Mouse (Mus musculus) kidney, adult 2 months (tissue): Measurements from ENCODE around the gene Btnl6. TPM values are rescaled to one million over a fixed set of nuclear protein-coding genes. Genes with fewer than 3 reads are reported as not detected.

Experiments
- DNase-seq: peaks from one replicate; pipeline ENCODE4 v3.0.0; 2021
- H3K27ac ChIP-seq: fragments of 200-500 bp; 2 replicates; pipeline ENCODE4 v1.5.1; 2012; ENCODE audit warnings: low read depth, low read length, control low read depth, inconsistent platforms; ENCODE audit not compliant: insufficient read depth
- H3K27me3 ChIP-seq: fragments of 200-500 bp; replicated peaks from 2 replicates; pipeline ENCODE4 v1.6.1; 2012; ENCODE audit warnings: mild to moderate bottlenecking, moderate library complexity, low read length, inconsistent platforms; ENCODE audit not compliant: control insufficient read depth, insufficient read depth
- H3K36me3 ChIP-seq: fragments of 200-500 bp; 2 replicates; pipeline ENCODE4 v1.6.1; 2012; ENCODE audit warnings: mild to moderate bottlenecking, moderate library complexity, low read length, inconsistent platforms; ENCODE audit not compliant: control insufficient read depth, insufficient read depth
- H3K4me1 ChIP-seq: fragments of 200-500 bp; 2 replicates; pipeline ENCODE4 v1.6.1; 2011; ENCODE audit warnings: low read length; ENCODE audit not compliant: control insufficient read depth, insufficient read depth
- H3K4me3 ChIP-seq: fragments of 200-500 bp; 2 replicates; pipeline ENCODE4 v1.5.1; 2011; ENCODE audit warnings: mild to moderate bottlenecking, low read depth, low read length, control low read depth; ENCODE audit not compliant: insufficient read depth
- CTCF ChIP-seq: fragments of 200-500 bp; conservative IDR thresholded peaks from 2 replicates; pipeline ENCODE4 v1.5.1; 2011; ENCODE audit warnings: low read depth, mild to moderate bottlenecking, control low read depth, low read length, moderate library complexity, mixed read lengths; ENCODE audit not compliant: insufficient read depth, insufficient read length
- POLR2A ChIP-seq: fragments of 200-500 bp; IDR thresholded peaks from one replicate; pipeline ENCODE4 v1.6.1; 2011; ENCODE audit warnings: low read depth, low read length, control low read depth
- WGBS: fragments of 180-500 bp; shearing (Covaris S2); methylation state at CpG from one replicate; pipeline ENCODE4 v1.1.7; 2018; 5-methylcytosine and 5-hydroxymethylcytosine counted together
- polyA plus RNA-seq: library from polyadenylated mRNA; depleted of rRNA; stranded (reverse); fragments of >200 nt; gene quantifications from 2 replicates; pipeline ENCODE4 v1.2.3, GENCODE M21; 2012

Btnl6 gene
- polyA plus RNA-seq, 1 experiment, result not detected

- Histone ChIP-seq H3K27ac (peak overlapping the region; percentile 62; the same call in 1 of the 2 replicates), H3K27me3 (no peaks in the 10 kb centered on the region), H3K36me3 (no peaks in the 10 kb centered on the region), H3K4me1 (no peaks in the 10 kb centered on the region), H3K4me3 (no peak overlapping the region)
- TF ChIP-seq CTCF (no peak), POLR2A (no peak)
- no peak for DNase-seq
- WGBS, result 77% methylated on average over 7 of the region's 7 CpGs
Measured at GRCm38 (mm10) chr17:34559116-34559515, 42.0 kb upstream of the Btnl6 start.

GRCm38 (mm10) chr17:34557411-34557810 lies 40.3 kb upstream of the Btnl6 start:
- TF ChIP-seq CTCF (no peak), POLR2A (no peak)
- peak; percentile 14 for DNase-seq
- peak overlapping the region; percentile 21; the same call in 1 of the 2 replicates for H3K27ac ChIP-seq
- no peaks in the 10 kb centered on the region for H3K27me3 ChIP-seq
- no peaks in the 10 kb centered on the region for H3K36me3 ChIP-seq
- H3K4me3 ChIP-seq, result no peak overlapping the region
- 45% methylated on average over 11 of the region's 11 CpGs for WGBS
- no peaks in the 10 kb centered on the region for H3K4me1 ChIP-seq

GRCm38 (mm10) chr17:34556406-34556805 lies 39.3 kb upstream of the Btnl6 start:
- Histone ChIP-seq H3K27ac (no peak overlapping the region), H3K4me1 (no peaks in the 10 kb centered on the region), H3K27me3 (no peaks in the 10 kb centered on the region), H3K36me3 (no peaks in the 10 kb centered on the region), H3K4me3 (no peak overlapping the region)
- no peak for DNase-seq
- WGBS, result 85% methylated on average over 8 of the region's 8 CpGs
- TF ChIP-seq POLR2A (no peak), CTCF (no peak)

GRCm38 (mm10) chr17:34555483-34555882 lies 38.3 kb upstream of the Btnl6 start:
- peak; percentile 83 for DNase-seq
- no peaks in the 10 kb centered on the region for H3K36me3 ChIP-seq

GRCm38 (mm10) chr17:34549843-34550242 lies 32.7 kb upstream of the Btnl6 start:
- DNase-seq, result no peak

More at GRCm38 (mm10) chr17:34555483-34555882, 38.3 kb upstream of the Btnl6 start:
- TF ChIP-seq CTCF (peak; percentile 91), POLR2A (no peak)
- WGBS, result 20% methylated on average over 5 of the region's 5 CpGs
- Histone ChIP-seq H3K27ac (no peak overlapping the region), H3K4me1 (no peaks in the 10 kb centered on the region), H3K4me3 (no peak overlapping the region), H3K27me3 (no peaks in the 10 kb centered on the region)

GRCm38 (mm10) chr17:34549156-34549555 lies 32.0 kb upstream of the Btnl6 start:
- no peak for TF ChIP-seq CTCF
- TF ChIP-seq POLR2A, result no peak
- DNase-seq, result no peak
- no peaks in the 10 kb centered on the region for H3K4me1 ChIP-seq
- no peaks in the 10 kb centered on the region for H3K36me3 ChIP-seq
- WGBS, result 79% methylated on average over 3 of the region's 3 CpGs
- no peaks in the 10 kb centered on the region for H3K27me3 ChIP-seq
- no peak overlapping the region for H3K27ac ChIP-seq
- no peak overlapping the region for H3K4me3 ChIP-seq

More at GRCm38 (mm10) chr17:34549843-34550242, 32.7 kb upstream of the Btnl6 start:
- H3K4me1 ChIP-seq, result no peaks in the 10 kb centered on the region
- H3K27me3 ChIP-seq, result no peaks in the 10 kb centered on the region
- H3K27ac ChIP-seq, result no peak overlapping the region
- WGBS, result 68% methylated on average over 2 of the region's 2 CpGs
- no peak overlapping the region for H3K4me3 ChIP-seq
- H3K36me3 ChIP-seq, result no peaks in the 10 kb centered on the region
- TF ChIP-seq CTCF (no peak), POLR2A (no peak)

GRCm38 (mm10) chr17:34547601-34548000 lies 30.4 kb upstream of the Btnl6 start:
- H3K4me3 ChIP-seq, result no peak overlapping the region
- H3K27ac ChIP-seq, result no peak overlapping the region

More at GRCm38 (mm10) chr17:34547601-34548000, 30.4 kb upstream of the Btnl6 start:
- no peak for DNase-seq
- Histone ChIP-seq H3K27me3 (no peaks in the 10 kb centered on the region), H3K4me1 (no peaks in the 10 kb centered on the region), H3K36me3 (no peaks in the 10 kb centered on the region)
- TF ChIP-seq POLR2A, result no peak
- no peak for TF ChIP-seq CTCF
- WGBS, result 85% methylated on average over 4 of the region's 4 CpGs
